Mouse (Mus musculus) ES-CJ7 (cell line): Measurements from ENCODE around the gene Xbp1.
A peak's percentile ranks its signal among the peaks of the same experiment; 100 is the strongest.

Experiments used
- DNase-seq: peaks from one replicate; pipeline ENCODE4 v3.0.0; 2011; ENCODE audit warnings: low read depth, low spot score

The Xbp1 gene

DNA sequence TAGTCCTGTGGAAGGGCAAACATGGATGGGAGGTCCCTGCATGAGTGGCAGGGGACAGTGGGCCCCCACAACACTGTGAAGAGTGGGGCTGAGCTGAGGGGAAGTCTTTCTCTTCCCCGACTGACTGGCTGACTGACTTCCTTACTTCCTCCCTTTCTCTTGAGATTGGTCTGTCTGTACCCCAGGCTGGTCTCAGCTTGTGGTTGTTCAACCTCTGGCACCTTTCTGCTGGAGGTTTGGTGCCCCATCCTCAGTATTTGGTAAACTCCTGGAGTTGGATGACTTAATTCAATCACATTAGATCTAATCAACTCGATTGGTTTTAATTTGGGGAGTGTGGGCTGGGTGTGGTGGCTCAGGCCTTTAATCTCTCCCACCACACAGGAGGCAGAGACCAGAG is 46.0 kb downstream of the Xbp1 start:
- DNase-seq: no peak

DNA sequence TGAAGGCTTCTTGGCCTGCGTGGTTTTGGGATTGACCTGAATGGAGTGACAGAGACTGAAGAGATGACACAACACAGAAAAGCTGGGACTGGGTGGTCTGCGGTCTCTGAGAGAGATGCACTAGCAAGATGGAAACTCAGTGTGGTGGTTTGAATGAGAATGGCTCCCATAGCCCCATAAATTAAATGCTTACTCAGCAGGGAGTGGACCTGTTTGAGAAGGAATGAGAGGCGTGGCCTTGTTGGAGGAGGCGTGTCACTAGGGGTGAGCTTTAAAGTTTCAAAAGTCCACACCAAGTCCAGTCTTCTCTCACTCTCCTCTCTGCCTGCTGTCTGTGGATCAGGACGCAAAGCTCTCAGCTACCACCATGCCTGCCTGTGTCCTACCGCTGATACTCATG is 47.2 kb downstream of the Xbp1 start:
- DNase-seq: no peak

DNA sequence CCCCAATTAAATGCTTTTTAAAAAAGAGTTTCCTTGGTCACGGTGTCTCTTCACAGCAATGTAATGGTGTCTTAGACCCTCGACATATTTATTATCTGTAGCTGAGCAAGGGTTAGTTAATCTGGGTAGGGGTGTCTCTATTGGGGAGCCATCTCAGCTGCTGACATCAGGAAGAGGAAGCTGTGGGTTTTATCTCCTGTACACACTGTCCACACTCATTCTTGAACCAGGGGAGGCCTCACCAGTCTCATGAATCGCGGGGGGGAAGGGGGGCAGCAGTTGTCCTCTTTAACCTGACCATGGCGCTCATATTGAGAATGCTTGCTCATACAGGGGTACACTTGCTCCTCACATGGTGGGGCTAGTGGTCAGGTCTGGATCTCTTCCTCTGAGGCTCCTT is 47.6 kb downstream of the Xbp1 start:
- no peak for DNase-seq

DNA sequence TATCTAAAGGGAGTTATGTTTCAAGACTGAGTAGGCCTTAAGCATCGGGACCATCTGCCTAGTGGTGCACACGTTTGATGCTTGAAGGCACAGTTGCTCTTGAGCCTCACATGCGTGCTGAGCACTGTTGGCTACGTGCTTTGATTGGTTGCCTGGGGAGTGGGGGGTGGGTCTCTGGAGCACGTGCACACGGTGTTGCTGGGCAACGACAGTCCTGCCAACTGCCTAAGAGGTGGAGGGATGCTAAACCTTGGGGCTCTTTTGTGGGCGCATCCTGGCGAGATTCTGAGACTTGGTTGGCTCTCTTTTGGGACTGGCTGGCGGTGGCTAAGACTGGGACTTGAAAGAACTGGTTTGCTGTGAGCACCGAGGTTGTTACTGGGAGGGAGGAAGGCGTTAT is 49.0 kb downstream of the Xbp1 start, which contains the start of gene Ankrd36:
TSS of gene Ankrd36 (plus strand) at position 211 of the 400 bp plus-strand sequence.
- DNase-seq: peak; percentile 21

DNA sequence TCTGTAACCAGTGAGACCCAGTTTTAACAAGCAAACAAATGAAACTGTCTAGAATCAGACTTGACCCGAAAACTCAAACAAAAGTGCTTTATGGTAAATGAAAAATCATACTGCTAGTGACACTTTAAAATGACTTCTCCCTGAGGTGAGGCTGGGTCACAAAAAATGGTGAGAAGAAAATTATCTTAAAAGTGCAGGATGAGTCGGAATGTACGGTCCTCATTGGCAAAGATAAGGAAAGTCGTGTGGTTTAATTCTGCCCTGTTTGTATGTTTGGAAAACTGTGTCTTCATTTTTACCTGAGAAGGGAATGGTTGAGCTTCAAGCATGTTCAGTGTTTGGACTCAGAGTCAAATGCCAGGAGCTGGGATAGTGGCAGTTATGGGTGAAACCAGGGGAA is 51.4 kb downstream of the Xbp1 start:
- DNase-seq: no peak

DNA sequence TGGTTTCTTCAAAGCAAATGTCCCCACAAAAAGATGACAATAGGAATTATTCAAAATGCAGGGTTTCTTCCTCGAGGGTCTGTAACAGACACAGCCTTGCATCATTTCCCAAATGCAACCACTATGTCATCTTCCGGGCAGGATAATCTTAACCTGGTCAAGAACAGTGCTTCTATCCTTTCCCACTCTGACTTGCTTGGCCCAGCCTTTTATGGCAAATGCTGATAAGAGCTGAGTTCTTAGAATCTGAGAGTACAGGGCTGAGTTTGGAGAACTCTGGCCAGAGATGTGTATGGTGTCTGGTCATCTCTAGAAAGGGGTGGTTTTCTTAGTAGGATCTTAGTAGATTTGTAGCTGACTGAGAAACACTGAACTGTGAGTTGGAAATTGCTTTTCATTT is 53.4 kb downstream of the Xbp1 start:
- no peak for DNase-seq

DNA sequence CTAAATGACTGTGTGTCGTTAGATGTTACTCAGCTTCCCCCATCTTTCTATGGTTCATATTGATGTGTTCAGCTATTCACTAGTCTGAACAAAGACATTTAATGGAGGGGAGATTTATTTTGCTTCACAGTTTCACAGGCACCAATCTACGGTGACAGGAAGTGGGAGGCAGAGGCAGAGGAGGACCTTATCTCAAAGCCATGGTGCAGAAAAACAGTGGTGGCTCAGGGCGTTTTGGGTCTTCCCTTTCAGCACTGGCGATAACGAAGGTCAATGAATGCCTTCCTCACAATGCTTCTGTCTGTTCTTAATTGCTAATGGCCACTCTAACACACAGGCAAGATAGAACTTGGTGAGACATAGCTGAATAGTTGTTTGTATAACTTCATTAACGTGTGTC is 54.6 kb downstream of the Xbp1 start:
- no peak for DNase-seq
